Mouse (Mus musculus): ENCODE data around the gene Znhit6.

The Znhit6 gene

DNA sequence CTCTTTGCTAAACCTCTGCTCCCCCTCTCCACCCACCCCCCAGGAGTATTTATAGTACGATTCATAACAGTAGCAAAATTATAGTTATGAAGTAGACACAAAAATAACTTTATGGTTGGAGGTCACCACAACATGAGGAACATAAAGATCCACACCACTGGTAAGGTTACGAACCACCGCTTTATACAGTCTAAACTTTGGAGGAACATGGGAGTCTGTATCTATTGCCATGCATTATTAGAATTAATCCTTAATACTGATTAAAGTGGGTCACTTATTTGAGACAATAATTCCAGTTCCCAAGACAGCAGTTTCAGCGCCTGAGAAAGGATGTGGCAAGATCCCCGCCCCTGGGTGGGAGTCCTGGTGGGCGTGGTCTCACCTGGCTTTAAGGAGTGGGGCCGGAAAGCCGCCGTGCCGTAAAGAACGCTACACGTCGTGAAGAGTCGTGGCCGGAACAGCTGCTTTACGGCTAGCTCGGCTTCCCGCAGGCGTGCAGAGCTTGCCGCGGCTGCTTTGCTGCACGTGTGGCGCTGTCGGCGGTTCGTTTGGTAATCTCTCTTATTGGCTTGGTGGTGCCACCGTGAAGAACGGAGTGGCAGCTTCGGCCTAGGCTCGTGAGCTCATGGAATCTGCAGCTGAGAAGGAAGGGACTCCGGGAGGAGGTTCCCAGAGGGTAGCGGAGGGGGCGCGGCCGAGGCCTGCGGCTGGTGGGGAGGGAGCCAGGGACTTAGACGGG is at the start of gene Znhit6:
TSS of gene Znhit6 (plus strand) at position 463 of the 739 bp plus-strand sequence.
- DNase-seq (ENCODE audit: low spot score): peak; percentile 96

DNA sequence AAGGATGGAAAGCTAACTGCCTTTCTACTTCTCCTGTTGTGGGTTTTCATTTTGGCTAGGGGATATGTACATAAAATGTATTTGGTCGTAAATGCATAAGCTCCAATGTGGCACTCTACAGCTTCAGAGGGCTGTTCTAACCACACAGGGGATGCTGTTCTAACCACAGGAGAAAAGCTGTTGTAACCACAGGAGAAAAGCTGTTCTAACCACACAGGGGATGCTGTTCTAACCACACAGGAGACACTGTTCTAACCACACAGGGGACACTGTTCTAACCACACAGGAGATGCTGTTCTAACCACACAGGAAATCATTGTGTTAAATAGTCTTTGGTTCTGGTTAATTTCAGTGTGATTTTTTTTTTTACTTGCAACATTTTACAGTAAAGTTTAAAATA is 38.1 kb upstream of the Znhit6 start:
- DNase-seq (ENCODE audit: low spot score): no peak

GRCm38 (mm10) chr3:145548441-145549415 is 27.3 kb upstream of the Znhit6 start:
- DNase-seq (ENCODE audit: low spot score): no peak

- peak; percentile 16 for DNase-seq (ENCODE audit: low spot score)
Measured at GRCm38 (mm10) chr3:145550216-145550615, 25.8 kb upstream of the Znhit6 start.

DNA sequence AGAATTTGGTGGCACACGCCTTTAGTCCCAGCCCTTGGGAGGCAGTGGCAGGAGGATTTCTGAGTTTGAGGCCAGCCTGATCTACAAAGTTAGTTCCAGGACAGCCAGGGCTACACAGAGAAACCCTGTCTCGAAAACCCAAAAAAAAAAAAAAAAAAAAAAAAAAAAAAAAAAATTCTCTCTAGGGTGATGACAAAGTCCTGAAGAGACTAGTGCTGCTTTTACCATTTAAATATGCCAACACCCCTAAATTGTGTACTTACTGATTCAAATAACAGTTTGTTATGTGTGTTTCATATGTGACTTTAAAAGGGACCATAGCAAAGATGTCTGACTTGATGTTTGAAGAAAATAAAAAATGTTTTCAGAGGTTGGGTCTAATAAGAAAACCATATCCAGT is 21.6 kb upstream of the Znhit6 start:
- DNase-seq (ENCODE audit: low spot score): no peak

- DNase-seq (ENCODE audit: low spot score): no peak
Measured at GRCm38 (mm10) chr3:145556206-145556605, 19.8 kb upstream of the Znhit6 start.

DNA sequence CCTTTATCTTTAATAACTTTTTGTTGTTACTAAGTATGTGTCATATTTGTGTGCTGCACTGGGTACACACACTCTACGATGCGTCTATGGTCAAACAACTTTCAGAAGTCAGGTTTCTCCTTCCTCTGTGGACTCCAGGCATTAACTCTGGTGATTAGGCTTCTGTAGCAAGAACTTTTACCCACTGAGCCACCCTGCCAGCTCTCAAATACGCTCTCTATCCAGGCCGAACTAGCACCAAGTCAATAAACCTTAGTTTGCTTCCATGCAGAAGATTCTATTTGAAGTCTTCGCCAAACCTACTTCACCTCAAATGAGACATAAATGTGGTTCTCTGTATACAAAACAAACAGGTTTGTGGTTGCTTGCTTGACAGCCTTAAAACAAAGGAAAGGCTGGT is 16.3 kb upstream of the Znhit6 start:
- no peak for DNase-seq (ENCODE audit: low spot score)

GRCm38 (mm10) chr3:145560117-145560516 is 15.9 kb upstream of the Znhit6 start:
- no peak for DNase-seq (ENCODE audit: low spot score)

DNA sequence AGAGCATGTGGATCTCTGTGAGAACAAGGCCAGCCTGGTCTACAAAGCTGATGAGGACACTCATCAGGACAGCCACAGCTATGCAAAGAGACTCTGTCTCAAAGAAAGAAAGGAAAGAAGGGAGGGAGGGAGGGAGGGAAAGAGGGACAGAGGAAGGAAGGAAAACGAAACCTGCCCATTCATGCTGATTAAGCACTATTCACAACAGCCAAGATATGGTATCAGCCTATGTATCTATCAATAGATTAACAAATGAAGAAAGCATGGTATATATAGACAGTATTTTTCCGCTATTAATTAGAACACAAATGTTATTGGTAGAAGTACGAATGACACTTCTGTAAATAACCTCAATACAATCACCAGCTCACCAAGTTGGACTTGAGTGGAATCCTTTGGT is 1.5 kb upstream of the Znhit6 start:
- DNase-seq (ENCODE audit: low spot score): no peak

DNA sequence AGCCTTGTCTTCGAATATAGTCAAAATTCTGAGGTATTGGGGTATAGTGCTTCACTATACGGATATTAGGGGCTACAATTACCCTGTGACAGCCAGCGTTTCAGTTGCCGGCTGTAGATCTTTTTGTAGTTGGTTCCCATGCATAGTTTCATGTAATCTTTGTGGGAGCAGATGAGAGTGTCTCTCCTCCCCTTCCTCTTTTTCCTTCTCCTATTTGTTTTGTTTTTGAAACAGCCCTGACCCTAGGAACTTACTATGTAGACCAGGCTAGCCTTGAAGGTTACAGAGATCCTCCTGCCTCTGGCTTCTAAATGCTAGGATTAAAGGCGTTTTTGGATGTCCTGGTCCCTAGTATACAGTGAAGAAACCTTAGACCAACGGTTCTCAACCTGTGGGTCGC is 665 bp upstream of the Znhit6 start:
- DNase-seq (ENCODE audit: low spot score): no peak

GRCm38 (mm10) chr3:145576482-145576822 is 447 bp downstream of the Znhit6 start:
- no peak for DNase-seq (ENCODE audit: low spot score)

- DNase-seq (ENCODE audit: low spot score): no peak
Measured at GRCm38 (mm10) chr3:145576876-145577275, 871 bp downstream of the Znhit6 start.

DNA sequence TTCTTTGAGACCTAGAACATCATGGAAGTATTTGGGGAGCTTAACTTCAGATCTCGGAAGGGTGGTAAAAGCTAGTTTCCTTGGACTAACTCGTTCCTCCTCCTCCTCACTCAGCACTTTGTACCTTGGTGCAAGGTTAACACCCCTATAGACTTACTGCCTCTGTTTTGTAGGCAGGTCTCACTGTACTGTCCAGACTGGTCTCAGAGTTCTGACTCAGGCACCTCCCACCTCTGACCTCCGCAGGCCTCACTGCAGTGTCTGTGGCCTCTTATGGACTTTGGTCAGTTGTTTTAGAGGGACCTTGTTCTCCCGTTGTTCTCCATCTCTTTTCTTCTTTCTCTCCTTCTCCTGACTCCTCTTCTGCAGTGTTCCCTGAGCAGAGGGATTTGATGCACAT is 7.0 kb downstream of the Znhit6 start:
- DNase-seq (ENCODE audit: low spot score): no peak

GRCm38 (mm10) chr3:145583522-145584200 is 7.7 kb downstream of the Znhit6 start:
- DNase-seq (ENCODE audit: low spot score): no peak

- no peak for DNase-seq (ENCODE audit: low spot score)
Measured at GRCm38 (mm10) chr3:145590562-145590961, 14.6 kb downstream of the Znhit6 start.

GRCm38 (mm10) chr3:145591841-145592542 is 16.0 kb downstream of the Znhit6 start:
- no peak for DNase-seq (ENCODE audit: low spot score)

DNA sequence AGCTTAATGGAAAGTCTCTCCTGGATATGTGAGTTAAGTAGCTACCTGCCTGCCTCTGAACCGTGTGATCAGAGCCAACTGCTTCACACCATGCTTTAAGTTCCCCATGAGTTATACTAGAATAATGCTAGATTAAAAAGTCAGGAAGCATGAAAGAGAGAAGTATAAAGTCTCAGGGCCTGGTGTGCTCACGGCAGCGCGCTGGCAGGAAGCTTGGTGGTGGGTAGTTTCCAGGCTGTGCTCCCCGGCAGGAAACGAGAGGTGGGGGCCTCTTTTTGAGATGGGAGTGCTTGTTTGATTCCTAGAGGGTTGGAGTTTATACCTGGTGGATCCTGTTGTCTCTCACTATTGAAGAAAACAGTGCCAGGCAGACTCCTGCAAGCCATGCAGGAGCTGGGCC is 19.3 kb downstream of the Znhit6 start:
- no peak for DNase-seq (ENCODE audit: low spot score)

DNA sequence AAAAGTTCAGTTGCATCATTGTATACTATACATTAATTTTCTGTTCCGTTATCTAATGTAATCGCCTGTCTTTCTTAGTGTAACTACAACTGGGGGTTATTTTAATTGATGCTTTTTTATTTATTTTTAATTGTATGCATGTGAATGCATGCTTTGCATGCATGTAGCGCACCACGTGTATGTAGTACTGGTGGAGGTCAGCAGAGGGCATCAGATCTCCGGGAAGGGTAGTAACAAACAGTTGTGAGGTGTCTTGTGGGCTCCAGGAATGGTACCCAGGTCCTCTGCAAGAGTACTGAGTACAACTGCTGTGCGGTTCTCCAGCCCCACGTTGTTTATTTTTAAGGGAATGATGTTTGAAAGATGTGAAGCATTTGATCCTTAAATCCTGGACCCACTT is 23.1 kb downstream of the Znhit6 start:
- DNase-seq (ENCODE audit: low spot score): no peak

DNA sequence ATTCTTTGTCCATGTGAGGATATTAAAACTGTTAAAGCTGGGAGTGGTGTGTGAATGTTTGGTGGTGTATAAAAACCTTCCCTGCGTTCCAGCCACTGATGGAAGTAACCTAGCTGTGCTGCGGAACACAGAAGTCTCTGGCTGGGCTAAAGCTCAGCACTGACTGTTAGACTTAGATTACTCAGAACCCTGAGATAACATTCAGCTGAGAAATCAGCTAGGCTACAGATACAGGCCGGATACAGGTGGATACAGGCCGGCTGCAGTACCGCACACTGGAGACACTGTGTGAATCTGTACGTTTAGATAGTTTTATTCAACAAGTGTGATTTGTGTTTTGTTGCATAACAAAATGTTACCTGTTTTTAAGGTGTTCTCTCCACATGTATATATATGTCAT is 24.8 kb downstream of the Znhit6 start:
- no peak for DNase-seq (ENCODE audit: low spot score)

DNA sequence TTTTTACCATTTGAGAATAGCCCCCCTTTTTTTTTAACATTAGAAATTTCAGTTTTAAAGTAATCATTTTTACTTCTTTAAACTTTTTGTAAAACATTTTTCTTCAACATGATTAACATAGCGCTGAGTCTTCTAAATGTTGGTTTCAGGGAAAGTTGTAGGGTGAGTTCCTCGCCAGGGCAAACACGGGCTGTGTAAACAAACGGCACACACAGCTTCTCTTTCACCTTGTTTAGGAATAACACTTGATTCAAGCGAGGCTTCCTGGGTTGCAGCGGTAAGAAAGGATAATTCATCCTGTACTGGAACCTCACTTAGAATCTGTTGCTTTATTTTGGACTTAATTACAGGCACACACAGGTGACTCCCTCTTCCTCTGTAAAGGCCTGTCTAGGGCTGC is 25.3 kb downstream of the Znhit6 start:
- no peak for DNase-seq (ENCODE audit: low spot score)

GRCm38 (mm10) chr3:145602410-145603206 is 26.6 kb downstream of the Znhit6 start:
- DNase-seq (ENCODE audit: low spot score): no peak

All from testis, postnatal 14 days (tissue).